Mouse (Mus musculus) kidney, adult 2 months (tissue): ENCODE data around the gene Arpp21.

Source experiments
- CTCF ChIP-seq: fragments of 200-500 bp; conservative IDR thresholded peaks from 2 replicates; pipeline ENCODE4 v1.5.1; 2011; ENCODE audit warnings: low read depth, mild to moderate bottlenecking, control low read depth, low read length, moderate library complexity, mixed read lengths; ENCODE audit not compliant: insufficient read depth, insufficient read length
- POLR2A ChIP-seq: fragments of 200-500 bp; IDR thresholded peaks from one replicate; pipeline ENCODE4 v1.6.1; 2011; ENCODE audit warnings: low read depth, low read length, control low read depth

DNA sequence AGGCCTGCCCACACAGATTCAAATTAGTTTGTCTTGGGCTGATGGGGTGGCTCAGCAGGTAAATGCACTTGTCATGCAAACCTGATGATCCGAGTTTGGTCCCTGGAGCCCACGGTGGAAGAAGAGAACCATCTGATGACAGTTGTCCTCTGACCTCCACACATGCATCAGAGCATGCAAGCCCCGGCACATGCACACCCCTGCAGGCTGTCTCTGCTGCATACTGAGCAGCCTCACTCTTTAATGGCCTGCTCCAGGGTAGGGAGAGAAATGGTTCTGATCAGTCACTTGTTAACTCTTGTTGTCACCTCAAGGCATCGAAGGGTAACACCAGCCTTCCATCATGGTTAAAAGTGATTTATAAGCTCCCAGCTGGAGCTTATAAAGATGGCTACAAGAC, 157.3 kb downstream of the Arpp21 start:
- TF ChIP-seq CTCF: no peak
- no peak for TF ChIP-seq POLR2A
